Mouse (Mus musculus): ENCODE measurements around the gene Rgs6. TPM values are rescaled to one million over a fixed set of nuclear protein-coding genes. Genes with fewer than 3 reads are reported as not detected.

The Rgs6 gene
- polyA plus RNA-seq, 1 experiment from 2014 or later: 0.20 TPM

DNA sequence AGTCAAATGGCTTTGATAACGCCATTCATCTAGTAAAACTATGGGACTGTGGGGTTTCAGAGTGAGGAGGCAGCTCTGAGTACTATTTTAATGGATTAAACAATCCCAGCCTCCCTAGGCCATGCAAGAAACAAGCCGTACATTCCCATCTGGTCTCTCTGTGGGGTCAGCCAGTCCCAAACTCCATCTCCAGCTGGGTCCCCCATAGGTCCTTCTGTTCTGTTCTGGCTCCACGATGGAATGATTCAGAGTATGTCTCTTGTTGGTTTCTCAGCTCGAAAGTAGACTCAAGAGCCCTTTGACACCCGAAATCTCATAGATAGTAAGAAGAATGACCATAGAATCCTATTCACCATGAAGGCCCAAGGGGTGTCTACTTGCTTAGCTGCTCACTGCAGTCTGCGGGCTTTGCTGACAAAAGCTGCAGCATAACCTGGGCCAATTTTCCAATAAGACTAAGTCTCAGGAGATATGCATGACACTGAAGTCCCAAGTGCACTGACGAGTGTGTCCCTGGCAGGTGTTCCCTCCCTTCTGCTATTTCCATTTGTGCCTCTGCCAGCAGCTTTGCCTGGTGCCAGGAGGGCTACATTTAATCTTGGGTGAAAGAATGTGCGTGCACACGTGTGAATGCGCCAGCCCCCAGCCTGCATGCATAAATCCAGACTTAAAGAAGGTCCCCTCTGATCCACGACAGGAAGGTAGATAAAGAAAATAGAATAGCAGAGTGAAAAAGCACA, 522.0 kb downstream of the Rgs6 start:
- Histone ChIP-seq H3K9me3 (replicated peaks; ENCODE audit: control insufficient read depth, low read length) (no peaks in the 10 kb centered on the region), H3K27ac (ENCODE audit: low read length) (no peak overlapping the region), H3K4me2 (ENCODE audit: low read depth, low read length) (no peak overlapping the region), H3K27me3 (ENCODE audit: control insufficient read depth, insufficient read depth, low read depth, low read length) (no peaks in the 10 kb centered on the region), H3K9ac (ENCODE audit: low read depth, low read length) (no peak overlapping the region), H3K36me3 (ENCODE audit: control insufficient read depth, insufficient read depth) (no peaks in the 10 kb centered on the region), H3K4me3 (ENCODE audit: low read depth, low read length) (no peak overlapping the region), H3K4me1 (ENCODE audit: control insufficient read depth, low read depth, low read length) (peaks cover 39% of the 10 kb centered on the region)
- 72% methylated on average over 11 of the region's 11 CpGs for WGBS (ENCODE audit: insufficient replicate concordance)
- no peak for ATAC-seq (ENCODE audit: low read depth)

DNA sequence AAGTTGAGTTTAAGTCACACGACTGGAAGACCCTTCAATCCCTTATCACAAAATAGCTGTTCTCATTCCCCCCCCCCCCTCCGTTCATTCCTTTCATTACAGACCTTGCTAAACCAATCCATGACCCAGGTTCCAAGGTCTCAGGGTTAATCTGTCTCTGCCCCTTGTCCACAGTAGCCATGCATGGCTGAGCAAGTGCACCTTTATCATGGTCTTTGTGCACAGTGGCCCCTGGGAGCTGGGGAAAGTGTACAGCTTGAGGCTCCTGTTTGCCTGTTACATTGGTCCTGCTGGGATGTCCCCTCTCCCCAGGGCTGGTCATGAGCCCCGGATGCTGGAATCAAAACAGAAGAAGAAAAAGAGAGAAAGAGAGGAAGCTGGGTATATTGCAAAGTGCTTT, 522.6 kb downstream of the Rgs6 start:
- Histone ChIP-seq H3K4me1 (ENCODE audit: control insufficient read depth, low read depth, low read length) (peaks cover 36% of the 10 kb centered on the region), H3K27ac (ENCODE audit: low read length) (no peak overlapping the region), H3K4me2 (ENCODE audit: low read depth, low read length) (no peak overlapping the region), H3K9me3 (replicated peaks; ENCODE audit: control insufficient read depth, low read length) (no peaks in the 10 kb centered on the region), H3K27me3 (ENCODE audit: control insufficient read depth, insufficient read depth, low read depth, low read length) (no peaks in the 10 kb centered on the region), H3K9ac (ENCODE audit: low read depth, low read length) (no peak overlapping the region), H3K4me3 (ENCODE audit: low read depth, low read length) (no peak overlapping the region), H3K36me3 (ENCODE audit: control insufficient read depth, insufficient read depth) (no peaks in the 10 kb centered on the region)
- no peak for ATAC-seq (ENCODE audit: low read depth)
- WGBS (ENCODE audit: insufficient replicate concordance): 54% methylated on average over 3 of the region's 3 CpGs

DNA sequence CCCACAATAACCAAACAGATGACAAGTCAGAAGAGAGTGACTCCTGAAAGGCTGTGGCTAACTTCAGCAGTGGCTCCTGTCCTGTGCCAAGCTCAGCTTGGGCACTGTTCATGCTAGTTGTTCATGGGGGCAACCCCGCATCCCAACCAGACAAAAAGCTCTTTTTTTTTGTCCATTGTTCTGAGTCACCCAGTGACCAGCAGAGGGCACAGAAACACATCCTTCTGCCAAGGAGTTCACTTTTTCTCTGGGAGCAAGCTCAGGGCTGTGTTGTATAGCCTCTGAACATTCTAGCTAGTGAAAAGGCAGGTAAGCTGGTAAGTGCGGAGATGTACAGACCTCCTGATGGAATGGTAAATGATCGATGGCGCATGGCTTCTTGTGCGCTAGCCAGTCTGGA, 524.2 kb downstream of the Rgs6 start:
- Histone ChIP-seq H3K9ac (ENCODE audit: low read depth, low read length) (peak overlapping the region; percentile 54), H3K4me2 (ENCODE audit: low read depth, low read length) (peak overlapping the region; percentile 54), H3K4me3 (ENCODE audit: low read depth, low read length) (no peak overlapping the region), H3K4me1 (ENCODE audit: control insufficient read depth, low read depth, low read length) (peaks cover 26% of the 10 kb centered on the region), H3K27me3 (ENCODE audit: control insufficient read depth, insufficient read depth, low read depth, low read length) (no peaks in the 10 kb centered on the region), H3K36me3 (ENCODE audit: control insufficient read depth, insufficient read depth) (no peaks in the 10 kb centered on the region), H3K9me3 (replicated peaks; ENCODE audit: control insufficient read depth, low read length) (no peaks in the 10 kb centered on the region), H3K27ac (ENCODE audit: low read length) (peak overlapping the region; percentile 77)
- 81% methylated on average over 5 of the region's 5 CpGs for WGBS (ENCODE audit: insufficient replicate concordance)
- peak; percentile 52 for ATAC-seq (ENCODE audit: low read depth)

DNA sequence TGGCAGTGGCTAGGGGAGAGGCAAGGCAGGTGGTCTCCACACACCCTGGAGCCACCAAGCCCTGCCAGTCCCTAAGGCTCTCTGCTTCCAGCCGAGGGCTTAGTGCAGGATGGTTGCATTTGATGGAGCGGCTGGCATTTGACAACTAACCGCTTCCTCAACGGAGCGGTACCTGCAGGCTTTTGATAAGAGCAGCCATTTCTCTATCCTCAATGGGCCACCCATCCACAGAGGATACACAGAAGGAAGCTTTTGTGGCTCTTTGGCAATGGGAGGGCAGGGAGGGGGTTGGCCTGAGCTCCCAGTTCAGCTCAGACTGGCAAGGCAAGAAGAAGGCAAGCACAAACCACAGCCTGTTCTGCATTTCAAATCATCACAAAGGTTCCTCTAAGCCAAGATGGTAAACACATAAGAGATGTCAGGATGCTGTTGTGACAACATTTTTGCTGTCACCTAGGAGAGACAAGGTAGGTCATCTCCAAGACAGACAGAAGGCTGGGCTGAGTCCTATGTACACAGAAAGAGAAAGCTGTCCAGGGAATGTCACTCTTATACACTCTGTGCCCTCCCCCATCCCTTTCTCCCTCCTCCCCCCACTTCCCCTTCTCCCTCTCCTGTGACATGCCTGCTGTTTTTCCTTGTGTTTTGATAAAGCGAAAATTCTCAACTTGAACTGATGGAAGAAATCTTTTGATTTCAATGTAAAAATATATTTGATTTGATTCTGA, 525.0 kb downstream of the Rgs6 start:
- peak overlapping the region; percentile 9; the same call in 1 of the 2 replicates for H3K4me3 ChIP-seq (ENCODE audit: low read depth, low read length)
- 27% methylated on average over 6 of the region's 6 CpGs for WGBS (ENCODE audit: insufficient replicate concordance)

DNA sequence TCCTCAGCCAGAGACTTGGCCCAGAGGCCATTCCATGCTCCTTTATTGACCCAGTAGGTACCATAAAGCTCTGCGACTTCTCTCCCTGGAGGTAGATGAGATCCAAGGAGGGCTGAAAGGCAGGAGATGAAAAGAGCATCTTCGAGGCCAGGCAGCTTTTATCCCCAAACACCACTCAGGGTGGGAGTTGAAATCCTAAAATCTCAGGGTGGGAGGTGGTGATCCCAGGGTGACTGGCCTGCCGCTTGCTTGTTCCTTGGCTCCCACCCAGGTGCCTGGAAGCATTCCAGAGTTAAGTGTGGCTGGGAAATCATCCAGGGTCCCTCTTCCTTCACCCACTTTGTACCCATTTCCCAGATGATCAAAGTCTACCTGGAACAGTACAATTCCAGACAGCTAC, 525.9 kb downstream of the Rgs6 start:
- 63% methylated on average over 3 of the region's 3 CpGs for WGBS (ENCODE audit: insufficient replicate concordance)
- Histone ChIP-seq H3K4me1 (ENCODE audit: control insufficient read depth, low read depth, low read length) (peaks cover 26% of the 10 kb centered on the region), H3K27ac (ENCODE audit: low read length) (peak overlapping the region; percentile 77), H3K4me3 (ENCODE audit: low read depth, low read length) (no peak overlapping the region), H3K27me3 (ENCODE audit: control insufficient read depth, insufficient read depth, low read depth, low read length) (no peaks in the 10 kb centered on the region), H3K9me3 (replicated peaks; ENCODE audit: control insufficient read depth, low read length) (no peaks in the 10 kb centered on the region), H3K9ac (ENCODE audit: low read depth, low read length) (no peak overlapping the region), H3K36me3 (ENCODE audit: control insufficient read depth, insufficient read depth) (no peaks in the 10 kb centered on the region), H3K4me2 (ENCODE audit: low read depth, low read length) (no peak overlapping the region)
- ATAC-seq (ENCODE audit: low read depth): no peak

More for the DNA sequence above, 525.0 kb downstream of the Rgs6 start:
- H3K9me3 ChIP-seq (replicated peaks; ENCODE audit: control insufficient read depth, low read length): no peaks in the 10 kb centered on the region
- H3K27me3 ChIP-seq (ENCODE audit: control insufficient read depth, insufficient read depth, low read depth, low read length): no peaks in the 10 kb centered on the region
- peak overlapping the region; percentile 77 for H3K27ac ChIP-seq (ENCODE audit: low read length)
- peak overlapping the region; percentile 54 for H3K4me2 ChIP-seq (ENCODE audit: low read depth, low read length)
- ATAC-seq (ENCODE audit: low read depth): peak; percentile 92
- no peaks in the 10 kb centered on the region for H3K36me3 ChIP-seq (ENCODE audit: control insufficient read depth, insufficient read depth)
- peak overlapping the region; percentile 54 for H3K9ac ChIP-seq (ENCODE audit: low read depth, low read length)
- peaks cover 26% of the 10 kb centered on the region for H3K4me1 ChIP-seq (ENCODE audit: control insufficient read depth, low read depth, low read length)

DNA sequence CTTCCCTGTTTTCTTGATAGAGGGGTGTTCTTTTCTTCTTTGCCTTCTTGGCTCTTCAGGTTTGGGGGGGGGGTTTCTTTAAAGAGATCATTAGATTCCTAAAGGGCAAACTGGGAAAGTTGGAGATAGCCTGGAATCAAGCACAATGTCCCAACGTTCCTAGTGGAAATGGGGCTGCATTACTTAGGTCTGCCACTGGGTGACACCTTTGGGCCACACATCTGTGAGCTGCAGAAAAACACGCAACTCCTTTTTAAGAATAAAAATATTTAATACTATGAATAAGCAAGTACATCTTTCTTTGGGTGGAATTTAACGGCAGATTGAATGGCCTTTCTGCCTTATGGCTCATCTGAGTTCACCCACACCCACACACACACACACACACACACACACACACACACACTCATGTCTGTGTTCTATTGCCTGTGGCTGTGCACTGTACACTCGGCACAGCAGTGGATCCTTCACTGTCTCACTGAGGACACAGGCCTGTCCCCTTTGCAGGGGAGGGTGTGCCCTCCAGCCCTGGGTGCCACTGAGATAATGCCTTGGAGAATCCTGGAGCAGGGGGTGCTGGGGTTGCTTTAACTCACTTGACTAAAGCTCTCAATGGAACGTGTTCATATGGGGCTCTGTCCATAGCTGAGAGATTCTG, 526.4 kb downstream of the Rgs6 start:
- H3K27ac ChIP-seq (ENCODE audit: low read length): no peak overlapping the region
- no peak overlapping the region for H3K4me3 ChIP-seq (ENCODE audit: low read depth, low read length)
- H3K4me2 ChIP-seq (ENCODE audit: low read depth, low read length): no peak overlapping the region
- no peaks in the 10 kb centered on the region for H3K9me3 ChIP-seq (replicated peaks; ENCODE audit: control insufficient read depth, low read length)
- 28% methylated on average over 5 of the region's 5 CpGs for WGBS (ENCODE audit: insufficient replicate concordance)
- ATAC-seq (ENCODE audit: low read depth): no peak
- no peaks in the 10 kb centered on the region for H3K27me3 ChIP-seq (ENCODE audit: control insufficient read depth, insufficient read depth, low read depth, low read length)
- H3K36me3 ChIP-seq (ENCODE audit: control insufficient read depth, insufficient read depth): no peaks in the 10 kb centered on the region
- no peak overlapping the region for H3K9ac ChIP-seq (ENCODE audit: low read depth, low read length)
- H3K4me1 ChIP-seq (ENCODE audit: control insufficient read depth, low read depth, low read length): peaks cover 26% of the 10 kb centered on the region

DNA sequence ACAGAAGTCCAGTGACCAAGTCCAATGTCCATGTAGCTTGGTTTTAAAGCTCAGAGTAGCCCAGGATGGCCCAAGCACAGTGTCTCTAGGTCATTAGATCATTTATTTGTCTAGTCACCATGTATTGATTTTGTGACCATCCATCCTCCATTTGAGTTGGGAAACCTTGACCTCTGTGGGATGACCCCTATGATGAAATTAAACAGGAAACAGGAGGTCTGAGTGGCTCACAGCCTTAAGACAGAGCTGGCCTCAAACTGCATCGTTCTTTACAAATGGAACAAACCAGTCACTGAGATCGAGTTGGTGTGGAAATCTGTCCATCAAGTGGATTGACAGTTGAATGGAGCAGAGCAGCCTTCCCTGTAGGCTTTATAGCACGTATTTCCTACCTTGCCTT, 536.0 kb downstream of the Rgs6 start:
- no peaks in the 10 kb centered on the region for H3K36me3 ChIP-seq (ENCODE audit: control insufficient read depth, insufficient read depth)
- no peak overlapping the region for H3K27ac ChIP-seq (ENCODE audit: low read length)
- no peak overlapping the region for H3K4me3 ChIP-seq (ENCODE audit: low read depth, low read length)
- 23% methylated on average over 3 of the region's 3 CpGs for WGBS (ENCODE audit: insufficient replicate concordance)
- no peak overlapping the region for H3K4me2 ChIP-seq (ENCODE audit: low read depth, low read length)
- H3K4me1 ChIP-seq (ENCODE audit: control insufficient read depth, low read depth, low read length): no peaks in the 10 kb centered on the region; the same call in 1 of the 2 replicates
- ATAC-seq (ENCODE audit: low read depth): peak; percentile 64
- H3K9me3 ChIP-seq (replicated peaks; ENCODE audit: control insufficient read depth, low read length): no peaks in the 10 kb centered on the region
- no peak overlapping the region for H3K9ac ChIP-seq (ENCODE audit: low read depth, low read length)
- no peaks in the 10 kb centered on the region for H3K27me3 ChIP-seq (ENCODE audit: control insufficient read depth, insufficient read depth, low read depth, low read length)

DNA sequence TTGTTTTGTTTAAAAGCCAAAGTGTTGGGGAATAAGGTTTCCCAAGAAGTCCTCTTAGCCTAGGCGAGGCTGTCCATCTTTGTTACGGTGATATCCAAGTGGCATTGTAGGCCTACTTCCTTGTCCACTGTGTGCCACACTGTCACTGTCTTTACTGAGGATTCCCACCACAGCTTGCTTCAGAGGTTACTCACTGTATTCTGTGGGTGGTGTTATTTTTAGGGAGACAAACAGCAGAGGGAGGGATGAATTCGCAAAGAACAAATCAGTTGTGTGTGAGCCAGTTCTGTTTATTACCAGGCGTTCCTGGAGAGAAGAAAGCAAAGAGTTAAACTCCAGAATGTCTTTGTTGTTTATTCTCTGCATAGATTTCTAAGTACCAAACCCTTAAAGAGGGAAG, 537.2 kb downstream of the Rgs6 start:
- Histone ChIP-seq H3K36me3 (ENCODE audit: control insufficient read depth, insufficient read depth) (no peaks in the 10 kb centered on the region), H3K9me3 (replicated peaks; ENCODE audit: control insufficient read depth, low read length) (no peaks in the 10 kb centered on the region), H3K4me1 (ENCODE audit: control insufficient read depth, low read depth, low read length) (no peaks in the 10 kb centered on the region; the same call in 1 of the 2 replicates), H3K4me3 (ENCODE audit: low read depth, low read length) (no peak overlapping the region), H3K27me3 (ENCODE audit: control insufficient read depth, insufficient read depth, low read depth, low read length) (no peaks in the 10 kb centered on the region), H3K9ac (ENCODE audit: low read depth, low read length) (no peak overlapping the region), H3K27ac (ENCODE audit: low read length) (no peak overlapping the region), H3K4me2 (ENCODE audit: low read depth, low read length) (no peak overlapping the region)
- WGBS (ENCODE audit: insufficient replicate concordance): 65% methylated on average over 4 of the region's 4 CpGs
- ATAC-seq (ENCODE audit: low read depth): no peak

DNA sequence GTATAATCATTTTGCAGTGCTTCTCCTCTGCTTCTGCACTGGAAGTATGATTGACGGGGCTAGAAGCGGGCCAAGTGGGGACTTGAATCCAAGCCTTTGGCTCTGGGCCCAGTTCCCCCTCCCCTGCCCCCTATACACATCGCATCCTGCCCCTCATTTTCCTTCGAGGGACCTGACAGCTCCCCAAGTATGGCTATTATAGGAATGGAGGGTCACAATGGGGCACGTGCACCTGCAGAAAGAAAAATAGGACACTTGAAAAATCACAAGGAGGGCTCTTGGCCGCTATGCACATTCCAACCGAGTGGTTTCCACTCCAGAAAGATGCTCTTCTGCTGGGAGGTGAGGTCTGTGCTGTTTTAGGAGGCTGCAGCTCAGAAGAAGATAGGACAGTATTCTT, 538.8 kb downstream of the Rgs6 start:
- H3K27me3 ChIP-seq (ENCODE audit: control insufficient read depth, insufficient read depth, low read depth, low read length): no peaks in the 10 kb centered on the region
- no peak overlapping the region for H3K4me2 ChIP-seq (ENCODE audit: low read depth, low read length)
- H3K9me3 ChIP-seq (replicated peaks; ENCODE audit: control insufficient read depth, low read length): no peaks in the 10 kb centered on the region
- WGBS (ENCODE audit: insufficient replicate concordance): 71% methylated on average over 7 of the region's 7 CpGs
- H3K9ac ChIP-seq (ENCODE audit: low read depth, low read length): no peak overlapping the region
- no peaks in the 10 kb centered on the region; the same call in 1 of the 2 replicates for H3K4me1 ChIP-seq (ENCODE audit: control insufficient read depth, low read depth, low read length)
- no peaks in the 10 kb centered on the region for H3K36me3 ChIP-seq (ENCODE audit: control insufficient read depth, insufficient read depth)
- ATAC-seq (ENCODE audit: low read depth): no peak
- no peak overlapping the region for H3K4me3 ChIP-seq (ENCODE audit: low read depth, low read length)
- no peak overlapping the region for H3K27ac ChIP-seq (ENCODE audit: low read length)
